Mouse (Mus musculus) frontal cortex, adult (tissue): ENCODE data around the gene Prelp.
"Not testable (repeated sequence)": the region's sequence is repeated elsewhere in the genome, so short reads cannot be mapped to it uniquely, and the experiment has no call there.

Experiments
- ATAC-seq: cut with Nextera tagmentation; 2 replicates; pipeline ENCODE4 v1.9.2; 2017; ENCODE audit warnings: mild to moderate bottlenecking, moderate library complexity, mixed read lengths; ENCODE audit not compliant: low TSS enrichment

The Prelp gene

DNA sequence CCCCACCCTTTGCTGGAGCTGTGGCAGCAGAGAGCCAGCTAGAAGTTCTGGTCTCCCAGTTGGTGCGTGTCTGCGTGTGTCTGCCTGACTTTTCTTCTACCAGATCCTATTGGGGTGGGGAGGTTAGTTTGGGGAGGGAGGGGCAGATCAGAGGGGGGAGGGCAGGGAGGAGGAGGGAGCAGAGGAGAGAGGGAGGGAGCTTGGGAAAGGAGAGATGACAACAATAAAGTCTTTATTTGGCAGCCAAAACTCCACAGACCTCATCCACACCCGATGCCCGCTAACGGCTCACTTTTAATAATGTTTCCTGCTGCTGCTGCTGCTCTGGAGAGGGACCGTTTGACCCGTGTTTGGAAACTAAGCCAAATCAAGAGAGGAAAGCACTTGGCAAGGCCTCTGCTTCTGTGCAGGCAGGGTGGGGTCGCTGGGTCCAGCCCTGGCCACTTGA, at the start of gene Prelp:
TSS of gene Prelp (minus strand) at position 111 of the 448 bp plus-strand sequence.
- ATAC-seq = no peak

- no peak for ATAC-seq
Measured at GRCm38 (mm10) chr1:133969427-133969826, 48.2 kb upstream of the Prelp start.

- no peak for ATAC-seq
Measured at GRCm38 (mm10) chr1:133968788-133969325, 47.6 kb upstream of the Prelp start.

DNA sequence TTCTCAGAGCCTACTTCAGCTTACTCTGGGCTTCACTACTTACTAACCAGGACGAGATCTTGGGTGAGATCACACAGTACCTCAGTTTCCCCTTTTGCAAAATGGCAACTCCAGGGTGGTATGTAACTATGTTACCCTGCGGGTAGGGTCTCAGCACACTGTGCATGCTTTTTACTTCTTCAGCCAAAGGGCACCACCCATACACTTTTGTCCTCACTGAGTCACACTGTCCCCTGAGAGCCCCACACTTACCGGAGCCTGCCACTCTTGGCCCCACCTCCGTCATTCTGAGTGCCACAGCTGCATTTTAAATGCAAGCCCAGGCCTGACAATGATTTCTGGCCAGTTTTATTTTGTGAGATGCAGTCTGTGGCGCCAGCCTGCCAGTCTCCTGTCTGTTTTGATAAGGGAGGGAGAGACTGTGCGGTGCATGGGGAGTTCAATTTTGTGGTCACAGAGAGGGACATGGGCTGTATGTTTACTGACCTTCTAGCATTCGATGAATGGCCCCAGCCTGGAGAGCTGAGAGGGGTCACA, 46.3 kb upstream of the Prelp start:
- no peak for ATAC-seq

- ATAC-seq = no peak
Measured at GRCm38 (mm10) chr1:133966044-133966443, 44.8 kb upstream of the Prelp start.

- ATAC-seq = no peak
Measured at GRCm38 (mm10) chr1:133965298-133965697, 44.1 kb upstream of the Prelp start.

- ATAC-seq = no peak
Measured at GRCm38 (mm10) chr1:133964742-133965141, 43.5 kb upstream of the Prelp start.

GRCm38 (mm10) chr1:133963578-133963977, 42.4 kb upstream of the Prelp start:
- not testable (repeated sequence) for ATAC-seq

DNA sequence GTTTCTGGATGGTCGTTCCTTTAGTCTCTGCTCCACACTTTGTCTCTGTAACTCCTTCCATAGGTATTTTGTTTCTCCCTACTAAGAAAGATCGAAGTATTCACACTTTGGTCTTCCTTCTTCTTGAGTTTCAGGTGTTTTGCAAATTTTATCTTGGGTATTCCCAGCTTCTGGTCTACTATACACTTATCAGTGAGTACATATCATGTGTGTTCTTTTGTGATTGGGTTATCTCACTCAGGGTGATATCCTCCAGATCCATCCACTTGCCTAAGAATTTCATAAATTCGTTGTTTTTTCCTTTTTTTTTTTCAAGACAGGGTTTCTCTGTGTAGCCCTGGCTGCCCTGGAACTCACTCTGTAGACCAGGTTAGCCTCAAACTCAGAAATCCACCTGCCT, 41.9 kb upstream of the Prelp start:
- ATAC-seq = not testable (repeated sequence)

- ATAC-seq = no peak
Measured at GRCm38 (mm10) chr1:133961281-133962134, 40.3 kb upstream of the Prelp start.

- no peak for ATAC-seq
Measured at GRCm38 (mm10) chr1:133959521-133959920, 38.3 kb upstream of the Prelp start.

GRCm38 (mm10) chr1:133954009-133954408, 32.8 kb upstream of the Prelp start:
- ATAC-seq = no peak

DNA sequence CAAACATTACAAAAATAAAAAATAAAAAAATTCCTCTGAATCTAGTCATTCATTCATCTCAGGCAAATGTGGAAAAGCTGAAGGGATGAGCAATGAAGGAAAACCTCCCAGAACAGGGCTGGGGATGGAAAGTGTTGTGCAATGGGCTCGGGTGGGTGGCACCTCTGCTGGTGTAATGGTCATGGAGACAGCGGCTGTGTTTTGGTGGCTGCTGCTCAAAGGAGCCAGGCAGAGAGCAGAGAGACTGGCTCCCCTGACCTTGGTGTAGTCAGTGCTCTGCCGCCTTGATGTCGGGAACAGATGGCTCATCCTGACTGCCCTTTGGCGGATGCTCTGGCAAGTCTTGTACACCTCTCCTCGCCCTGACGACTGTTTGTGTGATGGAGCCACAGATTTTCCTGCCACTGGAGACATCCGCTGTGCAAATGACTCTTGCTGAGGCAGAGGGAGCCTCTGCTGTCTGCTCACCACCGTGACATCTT, 32.1 kb upstream of the Prelp start:
- ATAC-seq = peak; percentile 52; the same call in 1 of the 2 replicates

- no peak for ATAC-seq
Measured at GRCm38 (mm10) chr1:133951598-133951997, 30.4 kb upstream of the Prelp start.

- no peak for ATAC-seq
Measured at GRCm38 (mm10) chr1:133950061-133950782, 29.0 kb upstream of the Prelp start.

DNA sequence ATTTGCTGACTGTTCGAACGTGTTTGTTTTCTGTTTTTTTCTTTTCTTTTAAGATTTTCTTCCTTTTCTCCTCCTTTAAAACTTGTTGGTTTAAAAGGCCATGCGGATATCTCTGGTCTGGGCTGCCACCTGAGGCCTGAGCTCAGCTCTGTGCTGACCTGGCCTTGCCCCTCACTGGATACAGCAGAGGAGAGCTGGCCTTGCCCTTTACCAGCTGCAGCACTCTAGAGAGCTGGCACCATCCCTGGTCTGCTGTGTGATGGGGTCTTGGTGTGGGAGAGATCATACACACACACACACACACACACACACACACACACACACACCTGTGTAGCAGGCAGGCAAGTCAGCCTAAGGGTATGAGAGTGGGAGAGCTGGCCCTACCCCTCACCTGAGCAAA, 23.9 kb upstream of the Prelp start:
- no peak for ATAC-seq

DNA sequence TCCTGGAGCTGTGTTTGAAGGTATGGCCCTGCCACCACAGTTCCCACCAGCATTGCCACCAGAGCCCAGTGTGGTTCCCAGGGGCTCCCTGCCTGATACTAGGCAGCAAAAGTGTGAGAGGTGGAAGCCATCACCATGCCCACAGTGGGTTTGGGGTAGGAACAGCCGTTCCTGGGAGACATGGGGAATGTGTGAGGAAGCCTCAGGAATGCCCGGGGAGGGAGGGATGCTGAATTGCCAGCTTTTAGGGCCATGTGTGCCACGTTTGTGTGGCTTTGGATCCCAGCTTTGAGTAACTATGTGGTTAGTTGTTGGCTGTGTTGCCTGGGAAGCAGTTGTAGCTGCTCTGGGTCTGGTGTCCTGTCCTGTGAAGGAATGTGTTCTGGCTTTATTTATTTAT, 20.7 kb upstream of the Prelp start:
- ATAC-seq = no peak

DNA sequence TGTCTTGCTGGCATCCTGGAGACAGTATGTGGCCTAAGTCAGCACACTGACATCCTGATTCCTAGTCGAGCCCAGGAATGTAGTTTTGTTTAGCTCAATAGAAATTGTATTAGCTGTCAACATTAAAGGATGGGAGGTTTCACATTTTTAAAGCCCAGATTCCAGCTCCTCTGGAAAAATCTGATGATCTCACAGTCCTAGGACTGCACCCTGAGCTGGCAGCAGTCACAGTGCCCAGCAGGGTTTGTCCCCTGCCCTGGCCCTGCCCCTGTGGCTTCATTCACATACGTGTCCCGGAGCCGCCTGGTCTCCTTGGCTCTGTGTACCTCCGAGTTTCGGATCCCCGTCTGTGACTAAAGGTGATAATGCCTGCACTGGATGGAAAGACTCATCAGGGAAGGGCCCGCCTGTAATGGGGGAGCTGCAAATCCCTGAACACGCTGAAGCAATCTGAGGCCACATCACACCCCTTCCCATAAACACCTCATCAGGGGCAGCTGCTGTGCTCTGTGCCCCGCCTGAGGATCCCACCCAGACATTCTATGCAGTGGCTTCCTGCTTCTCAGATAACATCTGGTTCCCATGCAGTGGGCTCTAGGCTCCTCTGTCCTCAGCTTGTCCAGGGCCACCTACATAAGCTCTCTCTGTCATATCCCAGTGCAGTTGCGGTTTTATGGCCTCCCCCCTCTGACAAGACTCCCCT, 20.1 kb upstream of the Prelp start:
- no peak for ATAC-seq

GRCm38 (mm10) chr1:133940481-133941092, 19.4 kb upstream of the Prelp start:
- ATAC-seq = no peak

- ATAC-seq = no peak
Measured at GRCm38 (mm10) chr1:133939708-133940107, 18.5 kb upstream of the Prelp start.

- ATAC-seq = no peak
Measured at GRCm38 (mm10) chr1:133936169-133936568, 15.0 kb upstream of the Prelp start.
